Comparison of ENCODE assay signal across 10 mouse cellular contexts in the genomic region with DNA sequence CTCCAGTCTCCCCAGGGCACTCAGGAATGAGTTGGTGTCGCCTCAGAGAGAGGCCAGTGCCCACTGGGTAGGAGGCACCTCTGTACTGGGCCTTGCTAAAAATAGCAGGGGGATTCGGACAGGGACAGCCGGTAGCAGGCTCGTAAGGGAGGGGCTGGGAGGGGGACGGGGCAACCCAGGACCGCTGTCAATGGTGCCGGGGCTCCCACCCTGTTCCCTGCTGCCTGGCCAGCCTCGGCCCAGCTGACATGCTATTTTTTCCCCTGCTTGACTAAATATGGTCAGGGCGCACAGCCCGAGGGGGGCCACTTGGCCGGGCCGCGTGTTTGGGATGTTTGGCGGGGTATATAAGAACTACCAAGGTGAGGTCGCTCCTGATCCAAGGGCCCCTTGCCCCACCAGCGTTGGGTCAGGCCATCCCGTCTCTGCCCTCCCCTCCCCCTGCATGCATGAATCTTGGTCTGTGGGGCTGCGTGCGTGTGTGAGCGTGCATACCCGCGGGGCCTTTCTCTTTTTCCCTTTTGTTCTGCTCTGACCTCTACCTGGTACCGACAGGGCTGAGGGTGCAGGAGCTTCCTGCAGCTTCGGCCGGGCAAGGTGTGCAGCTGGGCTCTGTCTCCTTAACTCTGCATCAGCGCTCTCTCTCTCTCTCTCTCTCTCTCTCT. TPM values are rescaled to one million over a fixed set of nuclear protein-coding genes. Genes with fewer than 3 reads are reported as not detected.
A peak's percentile ranks its signal among the peaks of the same experiment; 100 is the strongest.
DNase-seq lines count a peak whose midpoint lies in the region; ATAC-seq lines count a peak whose summit lies in the region.
"Had no signal": no experiment of that assay in that cellular context is flagged by ENCODE, and none has a peak within 500 bp of the region (broad histone marks: within the 10 kb centered on the region; RNA-seq: fewer than 3 reads in every experiment).

No protein-coding gene starts in this region.

- WGBS in kidney, embryonic 15.5 days: 7% methylated on average over 26 of the region's 26 CpGs
- 1% methylated on average over 26 of the region's 26 CpGs for WGBS in hindbrain, embryonic 12.5 days

- H3K9me3 ChIP-seq in kidney, embryonic 15.5 days (replicated peaks): no peaks in the 10 kb centered on the region
- H3K9me3 ChIP-seq in hindbrain, embryonic 12.5 days (replicated peaks): no peaks in the 10 kb centered on the region

- DNase-seq in kidney, adult 9 months: no peak
- peak; percentile 90 for DNase-seq in gastrocnemius, adult 18-20 months (ENCODE audit: low spot score)
- DNase-seq in neural tube, embryonic 10.5 days (ENCODE audit: extremely low spot score, low spot score): peak; percentile 31
- no peak for DNase-seq in layer of hippocampus, postnatal 10 days (ENCODE audit: low spot score in 2 of 2)
- DNase-seq in Muller cell, postnatal 12 days (ENCODE audit: inconsistent ontology term): no peak

- no peak overlapping the region for H3K9ac ChIP-seq in kidney, embryonic 15.5 days
- H3K9ac ChIP-seq in hindbrain, embryonic 12.5 days: peak overlapping the region; percentile 59

- peak; percentile 43; the same call in 1 of the 2 replicates for ATAC-seq in kidney, embryonic 15.5 days (replicated peaks; ENCODE audit: low FRiP score)
- ATAC-seq in hindbrain, embryonic 12.5 days (ENCODE audit: low FRiP score): peak; percentile 53
- no peak for ATAC-seq in monocyte, adult 5-6 weeks (replicated peaks; ENCODE audit: insufficient number of reproducible peaks, low FRiP score, low TSS enrichment, poor library complexity, severe bottlenecking)

- H3K4me1 ChIP-seq in kidney, embryonic 15.5 days: peaks cover 12% of the 10 kb centered on the region
- H3K4me1 ChIP-seq in hindbrain, embryonic 12.5 days: peaks cover 18% of the 10 kb centered on the region

- peaks cover 71% of the 10 kb centered on the region for H3K27me3 ChIP-seq in kidney, embryonic 15.5 days
- peaks cover 63% of the 10 kb centered on the region for H3K27me3 ChIP-seq in hindbrain, embryonic 12.5 days

- peak overlapping the region; percentile 70 for H3K4me2 ChIP-seq in kidney, embryonic 15.5 days
- peak overlapping the region; percentile 82 for H3K4me2 ChIP-seq in hindbrain, embryonic 12.5 days (replicated peaks)

- peak overlapping the region; percentile 40 for H3K4me3 ChIP-seq in kidney, embryonic 15.5 days (replicated peaks)
- H3K4me3 ChIP-seq in hindbrain, embryonic 12.5 days: peak overlapping the region; percentile 46

- no peaks in the 10 kb centered on the region for H3K36me3 ChIP-seq in kidney, embryonic 15.5 days
- H3K36me3 ChIP-seq in hindbrain, embryonic 12.5 days: no peaks in the 10 kb centered on the region

- H3K27ac ChIP-seq in kidney, embryonic 15.5 days: no peak overlapping the region
- no peak overlapping the region for H3K27ac ChIP-seq in hindbrain, embryonic 12.5 days

RNA-seq across cellular contexts. Expression of gene Gata5, which starts 50.9 kb away (rescaled TPM):
- polyA plus RNA-seq in kidney, embryonic 15.5 days (2015; fragmentation: Nextera tagmentation; extraction: Ambion mirVana): 3.0 and 4.7 TPM in 2 replicates
- not detected for total RNA-seq in gastrocnemius, adult 18-20 months (2021)
- 0.08 TPM in 1 of 2 replicates, not detected in the other for polyA plus RNA-seq in hindbrain, embryonic 12.5 days (2016; fragmentation: Nextera tagmentation; extraction: Ambion mirVana)
- total RNA-seq in monocyte, adult 5-6 weeks (2017): not detected in 3 replicates
- not detected for total RNA-seq in layer of hippocampus, postnatal 10 days (2021)
- total RNA-seq: neutrophil, adult 5-6 weeks had no signal
- polyA plus RNA-seq: cerebellum, adult 2 months had no signal

Comparison
In these comparisons a context has a peak if more than half of its experiments do, and no peak if none do; other contexts are left out.
1. DNase-seq: peak in gastrocnemius, adult 18-20 months (single experiment) and neural tube, embryonic 10.5 days (single experiment); none in kidney, adult 9 months (single experiment), layer of hippocampus, postnatal 10 days (0 of 2) and Muller cell, postnatal 12 days (single experiment).